Mouse (Mus musculus) gastrocnemius, adult 2 months (tissue): ENCODE measurements at regions not wholly inside any gene's neighbourhood (a gene's known extent, or its start where the extent isn't known, plus 50 kb on each side); places are given as distances from the start of the nearest gene placed in this dataset.
"Not testable (repeated sequence)": the region's sequence is repeated elsewhere in the genome, so short reads cannot be mapped to it uniquely, and the experiment has no call there.

Source experiments
- DNase-seq: peaks from one replicate; pipeline ENCODE4 v3.0.0; 2022
- H3K27ac ChIP-seq: fragments of 200-600 bp; 2 replicates; pipeline ENCODE4 v1.8.1; 2022; ENCODE audit warnings: mild to moderate bottlenecking
- H3K4me3 ChIP-seq: fragments of 200-600 bp; 2 replicates; pipeline ENCODE4 v1.8.1; 2022; ENCODE audit warnings: mild to moderate bottlenecking, moderate library complexity
- CTCF ChIP-seq: fragments of 200-600 bp; IDR thresholded peaks from 2 replicates; pipeline ENCODE4 v1.8.1; 2022; ENCODE audit warnings: antibody characterized with exemption, mild to moderate bottlenecking, moderate library complexity
- intact Hi-C: fragments of 180-260 bp; cut with DNase I; formaldehyde crosslinking; loops from one replicate; pipeline ENCODE4 v1.15.1; 2025

DNA sequence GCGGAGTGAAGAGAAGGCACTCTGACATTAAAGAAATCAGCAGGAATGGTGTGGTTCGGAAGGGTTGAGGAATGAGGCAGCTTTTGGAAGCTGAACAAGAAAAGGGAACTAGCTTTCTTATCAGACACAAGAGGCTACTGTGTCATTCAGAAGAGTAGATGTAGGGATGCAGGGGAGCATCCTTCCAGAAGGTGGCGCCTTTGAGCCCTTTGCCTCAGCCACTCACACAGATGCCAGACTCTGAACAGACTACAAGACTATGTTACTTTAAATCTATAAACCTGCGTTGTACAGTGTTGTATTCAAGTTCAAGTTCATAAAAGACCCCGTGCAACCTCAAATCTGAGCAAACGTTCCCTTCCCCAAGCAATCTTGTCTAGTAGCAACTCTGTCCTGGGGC, 128.9 kb downstream of the Kap start:
- H3K27ac ChIP-seq, intact Hi-C loops, H3K4me3 ChIP-seq, DNase-seq: not testable (repeated sequence)
- TF ChIP-seq CTCF: peak; percentile 6; the same call in 1 of the 2 replicates

DNA sequence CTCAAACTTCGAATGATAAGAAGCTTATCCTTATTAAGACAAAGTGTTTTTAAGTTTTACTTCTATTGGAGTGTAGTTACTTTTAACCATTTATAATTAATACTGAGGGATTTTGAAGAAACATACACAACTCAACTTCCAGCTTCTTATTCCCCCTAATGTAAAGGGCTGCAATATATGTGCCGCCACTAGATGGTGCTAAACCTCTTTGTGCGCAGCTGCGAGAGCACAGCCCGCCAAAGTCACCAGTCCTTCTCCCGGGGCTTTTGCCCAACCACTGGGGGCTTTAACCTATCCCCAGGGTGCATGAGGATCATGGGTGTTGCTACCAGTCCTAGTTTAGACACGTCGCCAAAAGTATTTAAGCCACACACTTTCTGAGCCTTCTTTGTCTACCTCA, 146.8 kb downstream of the Kap start:
- peak; percentile 69 for TF ChIP-seq CTCF
- not testable (repeated sequence) for H3K27ac ChIP-seq, H3K4me3 ChIP-seq
- intact Hi-C loops: loop anchor here (5.0 kb wide), 1 partner anchor 171 kb away; no protein-coding TSS in a partner anchor
- peak; percentile 25 for DNase-seq

DNA sequence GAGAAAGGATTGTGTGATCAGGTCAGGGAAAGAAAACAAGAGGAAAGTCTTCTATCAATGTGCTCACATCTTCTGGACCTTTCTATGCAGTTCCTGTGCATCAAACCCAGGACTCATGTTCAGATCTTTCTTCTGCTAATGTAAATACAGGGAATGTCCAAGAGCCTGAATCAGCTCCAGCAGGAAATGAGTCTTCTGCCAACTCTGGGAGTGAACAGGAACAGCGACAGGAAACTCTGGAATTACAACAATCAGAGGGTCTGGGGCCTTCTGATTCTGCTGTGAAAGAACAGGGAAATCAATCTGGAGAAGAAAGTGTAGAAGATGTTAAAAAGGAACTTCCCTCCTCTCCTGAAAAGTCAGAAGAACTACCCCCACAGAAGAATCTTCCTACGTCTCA, 151.9 kb downstream of the Kap start:
- no peak for TF ChIP-seq CTCF
- Histone ChIP-seq H3K27ac (no peak overlapping the region), H3K4me3 (no peak overlapping the region)
- DNase-seq: no peak
- intact Hi-C loops: loop anchor here (5.0 kb wide), 1 partner anchor 89 kb away; no protein-coding TSS in a partner anchor
